Mouse (Mus musculus): ENCODE results near the gene Dnajc15. TPM values are rescaled to one million over a fixed set of nuclear protein-coding genes. Genes with fewer than 3 reads are reported as not detected.
"Not testable (repeated sequence)": the region's sequence is repeated elsewhere in the genome, so short reads cannot be mapped to it uniquely, and the experiment has no call there.

The Dnajc15 gene
- polyA plus RNA-seq, 1 experiment from 2014 or later: 107 TPM

- 86% methylated on average over 3 of the region's 3 CpGs for WGBS
- no peak for ATAC-seq (replicated peaks; ENCODE audit: low FRiP score)
- H3K4me1 ChIP-seq (replicated peaks; ENCODE audit: control insufficient read depth, insufficient read depth, low read length): no peaks in the 10 kb centered on the region
- no peaks in the 10 kb centered on the region for H3K9me3 ChIP-seq (ENCODE audit: control insufficient read depth, low read length)
- no peaks in the 10 kb centered on the region for H3K27me3 ChIP-seq (ENCODE audit: control insufficient read depth, insufficient read depth, low read length)
- DNase-seq (ENCODE audit: low spot score): no peak
- H3K4me3 ChIP-seq (ENCODE audit: low read depth, low read length): no peak overlapping the region
- no peak overlapping the region for H3K9ac ChIP-seq (ENCODE audit: low read length)
- H3K4me2 ChIP-seq (ENCODE audit: low read depth, low read length, severe bottlenecking): no peak overlapping the region
- no peak overlapping the region for H3K27ac ChIP-seq (ENCODE audit: low read depth, low read length)
- no peaks in the 10 kb centered on the region for H3K36me3 ChIP-seq (ENCODE audit: control insufficient read depth, insufficient read depth, low read length)
Measured at GRCm38 (mm10) chr14:77895951-77896350, 21.0 kb upstream of the Dnajc15 start.

- H3K4me3 ChIP-seq (ENCODE audit: low read depth, low read length): no peak overlapping the region
- no peak overlapping the region for H3K27ac ChIP-seq (ENCODE audit: low read depth, low read length)
- H3K36me3 ChIP-seq (ENCODE audit: control insufficient read depth, insufficient read depth, low read length): no peaks in the 10 kb centered on the region
- DNase-seq (ENCODE audit: low spot score): no peak
- no peak for ATAC-seq (replicated peaks; ENCODE audit: low FRiP score)
- no peak overlapping the region for H3K9ac ChIP-seq (ENCODE audit: low read length)
- H3K9me3 ChIP-seq (ENCODE audit: control insufficient read depth, low read length): no peaks in the 10 kb centered on the region
- H3K4me2 ChIP-seq (ENCODE audit: low read depth, low read length, severe bottlenecking): no peak overlapping the region
- H3K4me1 ChIP-seq (replicated peaks; ENCODE audit: control insufficient read depth, insufficient read depth, low read length): no peaks in the 10 kb centered on the region
- 86% methylated on average over 7 of the region's 7 CpGs for WGBS
- no peaks in the 10 kb centered on the region for H3K27me3 ChIP-seq (ENCODE audit: control insufficient read depth, insufficient read depth, low read length)
Measured at GRCm38 (mm10) chr14:77889911-77890310, 15.0 kb upstream of the Dnajc15 start.

- H3K4me2 ChIP-seq (ENCODE audit: low read depth, low read length, severe bottlenecking): no peak overlapping the region
- H3K9me3 ChIP-seq (ENCODE audit: control insufficient read depth, low read length): no peaks in the 10 kb centered on the region
- no peaks in the 10 kb centered on the region for H3K27me3 ChIP-seq (ENCODE audit: control insufficient read depth, insufficient read depth, low read length)
- DNase-seq (ENCODE audit: low spot score) (no peak), ATAC-seq (replicated peaks; ENCODE audit: low FRiP score) (no peak)
- no peak overlapping the region for H3K27ac ChIP-seq (ENCODE audit: low read depth, low read length)
- WGBS: 92% methylated on average over 4 of the region's 4 CpGs
- no peak overlapping the region for H3K9ac ChIP-seq (ENCODE audit: low read length)
- H3K4me1 ChIP-seq (replicated peaks; ENCODE audit: control insufficient read depth, insufficient read depth, low read length): no peaks in the 10 kb centered on the region
- no peaks in the 10 kb centered on the region for H3K36me3 ChIP-seq (ENCODE audit: control insufficient read depth, insufficient read depth, low read length)
- H3K4me3 ChIP-seq (ENCODE audit: low read depth, low read length): no peak overlapping the region
Measured at GRCm38 (mm10) chr14:77886941-77887340, 12.0 kb upstream of the Dnajc15 start.

GRCm38 (mm10) chr14:77886376-77886775, 11.5 kb upstream of the Dnajc15 start:
- Histone ChIP-seq H3K4me1 (replicated peaks; ENCODE audit: control insufficient read depth, insufficient read depth, low read length) (no peaks in the 10 kb centered on the region), H3K27me3 (ENCODE audit: control insufficient read depth, insufficient read depth, low read length) (no peaks in the 10 kb centered on the region), H3K27ac (ENCODE audit: low read depth, low read length) (no peak overlapping the region), H3K4me3 (ENCODE audit: low read depth, low read length) (no peak overlapping the region), H3K36me3 (ENCODE audit: control insufficient read depth, insufficient read depth, low read length) (no peaks in the 10 kb centered on the region), H3K9me3 (ENCODE audit: control insufficient read depth, low read length) (no peaks in the 10 kb centered on the region), H3K4me2 (ENCODE audit: low read depth, low read length, severe bottlenecking) (no peak overlapping the region), H3K9ac (ENCODE audit: low read length) (no peak overlapping the region)
- 90% methylated on average over 3 of the region's 3 CpGs for WGBS
- no peak for ATAC-seq (replicated peaks; ENCODE audit: low FRiP score)
- no peak for DNase-seq (ENCODE audit: low spot score)

GRCm38 (mm10) chr14:77882669-77883068, 7.7 kb upstream of the Dnajc15 start:
- H3K9me3 ChIP-seq (ENCODE audit: control insufficient read depth, low read length): no peaks in the 10 kb centered on the region
- H3K27ac ChIP-seq (ENCODE audit: low read depth, low read length): no peak overlapping the region
- no peaks in the 10 kb centered on the region for H3K36me3 ChIP-seq (ENCODE audit: control insufficient read depth, insufficient read depth, low read length)
- WGBS: 73% methylated on average over 6 of the region's 6 CpGs
- no peaks in the 10 kb centered on the region for H3K27me3 ChIP-seq (ENCODE audit: control insufficient read depth, insufficient read depth, low read length)
- H3K9ac ChIP-seq (ENCODE audit: low read length): no peak overlapping the region
- H3K4me1 ChIP-seq (replicated peaks; ENCODE audit: control insufficient read depth, insufficient read depth, low read length): no peaks in the 10 kb centered on the region
- DNase-seq (ENCODE audit: low spot score) (no peak), ATAC-seq (replicated peaks; ENCODE audit: low FRiP score) (no peak)
- H3K4me2 ChIP-seq (ENCODE audit: low read depth, low read length, severe bottlenecking): no peak overlapping the region
- H3K4me3 ChIP-seq (ENCODE audit: low read depth, low read length): no peak overlapping the region

GRCm38 (mm10) chr14:77881998-77882397, 7.1 kb upstream of the Dnajc15 start:
- Histone ChIP-seq H3K36me3 (ENCODE audit: control insufficient read depth, insufficient read depth, low read length) (no peaks in the 10 kb centered on the region), H3K9ac (ENCODE audit: low read length) (no peak overlapping the region), H3K27ac (ENCODE audit: low read depth, low read length) (no peak overlapping the region), H3K4me3 (ENCODE audit: low read depth, low read length) (no peak overlapping the region), H3K4me1 (replicated peaks; ENCODE audit: control insufficient read depth, insufficient read depth, low read length) (no peaks in the 10 kb centered on the region), H3K4me2 (ENCODE audit: low read depth, low read length, severe bottlenecking) (no peak overlapping the region), H3K9me3 (ENCODE audit: control insufficient read depth, low read length) (no peaks in the 10 kb centered on the region), H3K27me3 (ENCODE audit: control insufficient read depth, insufficient read depth, low read length) (no peaks in the 10 kb centered on the region)
- DNase-seq (ENCODE audit: low spot score) (no peak), ATAC-seq (replicated peaks; ENCODE audit: low FRiP score) (no peak)
- 88% methylated on average over 1 of the region's 1 CpGs for WGBS

- WGBS: 75% methylated on average over 1 of the region's 2 CpGs
- not testable (repeated sequence) for ATAC-seq (replicated peaks; ENCODE audit: low FRiP score); H3K27ac ChIP-seq (ENCODE audit: low read depth, low read length); H3K36me3 ChIP-seq (ENCODE audit: control insufficient read depth, insufficient read depth, low read length); H3K4me2 ChIP-seq (ENCODE audit: low read depth, low read length, severe bottlenecking); DNase-seq (ENCODE audit: low spot score); H3K4me3 ChIP-seq (ENCODE audit: low read depth, low read length); H3K27me3 ChIP-seq (ENCODE audit: control insufficient read depth, insufficient read depth, low read length); H3K9ac ChIP-seq (ENCODE audit: low read length); H3K4me1 ChIP-seq (replicated peaks; ENCODE audit: control insufficient read depth, insufficient read depth, low read length); H3K9me3 ChIP-seq (ENCODE audit: control insufficient read depth, low read length)
Measured at GRCm38 (mm10) chr14:77877876-77878275, 3.0 kb upstream of the Dnajc15 start.

GRCm38 (mm10) chr14:77876199-77876598, 1.3 kb upstream of the Dnajc15 start:
- WGBS: 90% methylated on average over 1 of the region's 1 CpGs

GRCm38 (mm10) chr14:77871380-77871975, 3.4 kb downstream of the Dnajc15 start:
- Histone ChIP-seq H3K4me2 (ENCODE audit: low read depth, low read length, severe bottlenecking) (no peak overlapping the region), H3K27me3 (ENCODE audit: control insufficient read depth, insufficient read depth, low read length) (no peaks in the 10 kb centered on the region), H3K4me1 (replicated peaks; ENCODE audit: control insufficient read depth, insufficient read depth, low read length) (no peaks in the 10 kb centered on the region), H3K27ac (ENCODE audit: low read depth, low read length) (no peak overlapping the region), H3K9ac (ENCODE audit: low read length) (no peak overlapping the region), H3K9me3 (ENCODE audit: control insufficient read depth, low read length) (no peaks in the 10 kb centered on the region), H3K4me3 (ENCODE audit: low read depth, low read length) (no peak overlapping the region), H3K36me3 (ENCODE audit: control insufficient read depth, insufficient read depth, low read length) (no peaks in the 10 kb centered on the region)
- DNase-seq (ENCODE audit: low spot score): no peak
- ATAC-seq (replicated peaks; ENCODE audit: low FRiP score): no peak
- 89% methylated on average over 6 of the region's 6 CpGs for WGBS

More at GRCm38 (mm10) chr14:77876199-77876598, 1.3 kb upstream of the Dnajc15 start:
- Histone ChIP-seq H3K27ac (ENCODE audit: low read depth, low read length) (no peak overlapping the region), H3K9me3 (ENCODE audit: control insufficient read depth, low read length) (no peaks in the 10 kb centered on the region), H3K27me3 (ENCODE audit: control insufficient read depth, insufficient read depth, low read length) (no peaks in the 10 kb centered on the region), H3K4me3 (ENCODE audit: low read depth, low read length) (no peak overlapping the region), H3K4me1 (replicated peaks; ENCODE audit: control insufficient read depth, insufficient read depth, low read length) (no peaks in the 10 kb centered on the region), H3K4me2 (ENCODE audit: low read depth, low read length, severe bottlenecking) (no peak overlapping the region), H3K36me3 (ENCODE audit: control insufficient read depth, insufficient read depth, low read length) (no peaks in the 10 kb centered on the region), H3K9ac (ENCODE audit: low read length) (no peak overlapping the region)
- no peak for ATAC-seq (replicated peaks; ENCODE audit: low FRiP score)
- no peak for DNase-seq (ENCODE audit: low spot score)
